Mouse (Mus musculus) left cerebral cortex, adult 18-20 months (tissue): Measurements from ENCODE around the gene Vmn1r79. TPM values are rescaled to one million over a fixed set of nuclear protein-coding genes. Genes with fewer than 3 reads are reported as not detected.
"Not testable (repeated sequence)": the region's sequence is repeated elsewhere in the genome, so short reads cannot be mapped to it uniquely, and the experiment has no call there.

Experiments
- DNase-seq, 2 experiments: peaks; one replicate each; pipeline ENCODE4 v3.0.0; 2021 to 2022; ENCODE audit warnings: low spot score in 2 of 2, mixed read lengths in 1 of 2
- long read RNA-seq, 2 experiments: library from polyadenylated mRNA; stranded (forward); transcript quantifications; one replicate each; pipeline ENCODE4 v2.0.0; 2021
- total RNA-seq, 2 experiments: library from RNA; stranded (reverse); gene quantifications; 2 replicates each; pipeline ENCODE4 v1.2.3; 2021

Gene Vmn1r79
- not detected for total RNA-seq
- long read RNA-seq, experiment 1: 0 reads
- long read RNA-seq, experiment 2: 0 reads

DNA sequence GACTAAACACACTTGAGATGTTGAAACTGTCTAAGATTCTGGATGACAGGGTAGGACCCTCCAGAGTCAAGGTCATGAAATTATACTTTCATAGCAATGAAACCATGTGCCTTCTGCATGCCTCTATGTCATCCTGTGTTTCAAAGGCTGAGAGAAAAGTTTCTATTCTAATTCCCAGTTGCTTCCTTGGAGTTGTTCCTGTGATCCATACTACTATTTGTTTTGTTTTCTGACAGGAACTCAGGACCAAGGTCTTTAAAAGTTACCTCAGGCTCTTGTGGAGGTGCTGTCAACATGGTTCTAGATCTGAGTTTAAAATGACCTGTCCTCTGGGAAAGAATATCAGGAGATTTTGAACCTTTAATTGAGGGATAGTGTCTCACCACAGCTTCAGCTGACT lies at the start of gene Vmn1r79:
Vmn1r79 (plus strand) TSS at position 301 of the 400 bp plus-strand sequence.
- not testable (repeated sequence) for DNase-seq

GRCm38 (mm10) chr7:12149957-12150356 lies 21.1 kb upstream of the Vmn1r79 start, which contains the start of gene Vmn1r78:
Vmn1r78 (plus strand) TSS chr7:12150257.
- no peak for DNase-seq

DNA sequence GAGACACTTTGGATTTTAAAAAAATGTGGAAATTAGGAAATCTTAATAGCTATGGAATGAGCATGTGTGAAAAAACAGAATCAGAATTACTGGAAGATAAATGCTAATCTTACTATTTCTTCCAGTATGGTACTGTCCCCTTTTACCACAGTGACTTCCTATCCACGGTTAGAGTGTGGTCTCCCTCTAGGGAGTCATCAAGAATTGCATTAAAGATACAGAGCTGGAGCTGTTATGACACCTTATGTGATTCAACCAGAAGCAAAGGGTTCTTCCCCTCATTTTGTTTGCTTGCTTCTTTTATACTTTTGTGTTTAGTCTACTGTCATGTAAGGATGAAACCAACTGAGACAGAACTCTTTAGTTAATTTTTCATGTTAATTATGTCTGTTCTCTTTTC lies 14.6 kb upstream of the Vmn1r79 start:
- DNase-seq: not testable (repeated sequence)

DNA sequence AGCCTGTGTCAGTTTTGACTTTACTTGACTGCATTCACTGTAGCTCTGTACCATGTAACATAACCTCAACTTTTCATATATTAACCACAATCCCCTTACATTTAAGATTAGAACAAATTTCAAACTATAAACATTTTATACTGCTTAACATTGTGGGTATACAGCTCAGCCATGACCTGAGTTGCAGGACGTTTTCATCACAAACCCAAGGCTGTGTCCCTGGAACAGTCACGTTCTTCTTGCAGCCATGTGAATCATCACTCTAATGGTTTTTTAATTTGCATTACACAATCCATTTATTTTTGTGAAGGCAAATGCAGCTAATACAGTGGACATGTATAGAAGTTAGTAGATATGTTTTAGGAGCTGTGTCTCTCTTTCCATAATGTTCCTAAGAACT lies 1.8 kb downstream of the Vmn1r79 start:
- DNase-seq: not testable (repeated sequence)

DNA sequence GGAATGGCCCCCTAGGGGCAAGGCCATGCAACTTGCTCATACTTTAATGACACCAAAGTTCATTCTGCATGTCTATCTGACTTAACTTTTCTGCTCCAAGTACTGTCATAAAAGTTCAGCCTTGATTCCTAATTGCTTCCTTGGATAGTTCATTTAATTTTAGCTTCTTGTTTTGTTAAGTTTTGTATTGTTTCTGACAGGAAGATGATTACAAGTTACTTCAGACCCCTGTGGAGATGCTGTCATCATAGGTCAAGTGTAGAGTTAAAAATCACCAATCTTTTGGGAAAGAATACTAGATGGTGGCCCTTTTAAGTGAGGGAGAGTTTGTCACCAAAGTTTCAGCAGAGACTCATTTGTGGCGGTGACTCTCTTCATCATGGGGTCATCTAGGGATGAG lies 17.9 kb downstream of the Vmn1r79 start, which contains the start of gene Vmn1r80:
Vmn1r80 (plus strand) TSS at position 301 of the 400 bp plus-strand sequence.
- no peak for DNase-seq

DNA sequence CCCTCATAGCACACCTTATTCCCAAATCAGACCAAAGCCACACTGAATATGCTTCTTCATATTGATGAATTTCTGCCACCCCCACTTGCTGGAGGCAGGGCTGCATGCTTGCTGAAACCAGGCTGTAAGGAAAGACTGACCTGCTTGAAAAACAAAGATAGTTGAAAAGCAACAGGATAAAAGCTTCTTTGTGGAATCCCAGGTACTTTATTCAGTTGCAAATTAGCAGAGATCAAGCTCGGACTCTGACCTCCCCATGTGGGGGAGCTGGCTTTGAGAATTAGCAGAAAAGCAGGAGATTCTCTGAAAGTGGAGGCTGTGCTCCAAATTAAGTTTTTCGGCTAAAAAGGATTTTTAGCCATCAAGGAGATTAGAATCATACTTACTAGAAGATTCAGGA lies 33.1 kb downstream of the Vmn1r79 start:
- DNase-seq: no peak

Other genes with a start within 250 kb of the Vmn1r79 start
- gene Vmn1r76, start 233.1 kb upstream of the Vmn1r79 start, total RNA-seq: not detected
- not detected for gene Vmn1r77, start 134.5 kb upstream of the Vmn1r79 start, total RNA-seq
- gene Vmn1r78, start 21.0 kb upstream of the Vmn1r79 start, total RNA-seq: not detected
- not detected for gene Vmn1r80, start 18.0 kb downstream of the Vmn1r79 start, total RNA-seq
- under 1 TPM in 1 of 2 experiments, not detected in 1; 0.02 TPM for gene Vmn1r81, start 97.0 kb downstream of the Vmn1r79 start, total RNA-seq
- not detected for gene Vmn1r82, start 129.2 kb downstream of the Vmn1r79 start, total RNA-seq
- gene Vmn1r83, start 158.2 kb downstream of the Vmn1r79 start, total RNA-seq: not detected
- gene Vmn1r84, start 198.0 kb downstream of the Vmn1r79 start, total RNA-seq: not detected